Mouse (Mus musculus): Measurements from ENCODE around the gene Olfr1308.

Gene Olfr1308

DNA sequence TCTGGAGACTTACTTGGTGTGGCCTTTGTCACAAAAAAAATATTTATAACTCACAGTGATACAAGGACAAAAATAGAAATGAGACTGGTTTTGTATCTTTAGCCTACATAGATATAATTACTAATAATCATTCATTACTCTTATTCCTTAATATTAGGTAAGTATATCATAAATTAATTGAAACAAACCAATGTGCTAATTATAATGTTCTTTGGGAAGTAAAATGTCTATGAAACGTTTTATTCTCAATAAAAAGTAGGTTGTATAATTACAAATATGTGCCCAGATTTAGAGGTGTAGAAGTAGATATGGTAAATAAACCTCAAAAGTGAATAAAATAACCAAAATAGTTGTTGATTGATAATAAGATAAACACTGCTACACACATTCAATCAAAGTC is at the start of gene Olfr1308:
TSS of gene Olfr1308 (minus strand) at position 101 of the 400 bp plus-strand sequence.
- no peak for DNase-seq (ENCODE audit: low read depth in 1 of 2, low spot score in 2 of 2)

DNA sequence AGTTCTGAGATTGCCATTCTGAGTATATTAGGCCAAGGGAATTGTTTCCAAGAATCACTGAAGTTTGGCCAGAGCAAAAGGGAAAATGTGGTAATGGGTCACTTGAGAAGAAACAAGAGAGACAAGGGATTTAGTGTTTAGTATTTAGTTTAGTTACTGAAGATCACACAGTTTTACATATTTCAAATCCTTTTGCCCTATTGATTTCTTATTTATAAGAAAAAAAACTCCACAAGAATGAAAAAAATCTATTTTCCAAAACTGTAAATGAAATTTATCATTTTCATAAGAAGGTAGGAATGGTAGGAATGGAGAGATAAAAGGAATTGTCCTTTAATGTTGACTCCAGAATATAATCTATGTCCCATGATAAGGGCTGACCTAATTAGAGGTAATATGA is 47.9 kb upstream of the Olfr1308 start, which contains the start of gene Olfr1310:
TSS of gene Olfr1310 (minus strand) at position 101 of the 400 bp plus-strand sequence.
- no peak for DNase-seq (ENCODE audit: low read depth in 1 of 2, low spot score in 2 of 2)

DNA sequence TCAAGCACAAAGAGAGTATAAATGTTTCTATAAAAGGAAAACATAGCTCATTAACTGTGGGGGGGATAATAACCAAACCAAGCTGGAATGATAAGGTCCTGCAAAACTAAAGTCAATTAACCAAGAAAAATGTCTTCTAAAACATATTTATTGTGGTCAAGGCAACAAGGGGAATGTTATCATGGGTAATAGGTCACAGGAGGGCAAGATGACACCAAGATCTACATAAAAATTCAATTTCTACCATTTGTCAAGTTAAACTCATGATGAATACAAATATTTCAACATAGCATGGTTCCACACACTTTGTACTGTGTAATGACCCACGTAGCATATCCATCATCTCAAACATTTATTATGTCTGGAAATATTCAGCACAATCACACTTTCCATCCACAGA is 25.4 kb upstream of the Olfr1308 start, which contains the start of gene Olfr1309:
TSS of gene Olfr1309 (minus strand) at position 101 of the 400 bp plus-strand sequence.
- no peak for DNase-seq (ENCODE audit: low read depth in 1 of 2, low spot score in 2 of 2)

DNA sequence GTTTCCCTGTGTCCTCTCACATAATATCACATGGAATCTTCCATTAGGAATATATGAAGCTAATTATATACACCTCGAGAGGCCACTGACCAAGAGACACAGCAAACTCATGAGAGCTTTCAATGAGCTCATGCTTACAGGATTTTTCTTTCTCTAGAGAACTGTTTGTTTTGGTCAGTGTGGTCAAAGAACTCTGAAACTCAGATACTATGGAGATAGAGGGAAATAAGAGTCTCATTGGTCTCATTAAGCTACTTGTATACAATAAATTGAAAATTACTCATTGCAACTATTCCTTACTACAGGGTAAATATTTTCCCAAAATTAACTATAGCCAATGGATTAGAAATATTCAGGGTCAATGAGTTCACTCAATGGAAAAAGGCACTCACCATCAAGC is 15.4 kb downstream of the Olfr1308 start, which contains the start of gene Olfr1307:
TSS of gene Olfr1307 (minus strand) at position 101 of the 400 bp plus-strand sequence.
- DNase-seq (ENCODE audit: low read depth in 1 of 2, low spot score in 2 of 2), result no peak

DNA sequence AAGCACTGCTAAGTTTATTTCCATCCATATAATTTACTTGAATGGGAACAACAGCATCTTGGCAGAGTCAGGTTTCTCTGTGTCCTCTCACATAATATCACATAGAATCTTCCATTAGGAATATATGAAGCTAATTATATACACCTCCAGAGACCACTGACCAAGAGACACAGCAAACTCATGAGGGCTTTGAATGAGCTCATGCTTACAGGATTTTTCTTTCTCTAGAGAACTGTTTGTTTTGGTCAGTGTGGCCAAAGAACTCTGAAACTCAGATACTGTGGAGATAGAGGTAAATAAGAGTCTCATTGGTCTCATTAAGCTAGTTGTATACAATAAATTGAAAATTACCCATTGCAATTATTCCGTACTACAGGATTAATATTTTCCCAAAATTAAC is 48.6 kb downstream of the Olfr1308 start, which contains the start of gene Olfr1306:
TSS of gene Olfr1306 (minus strand) at position 101 of the 400 bp plus-strand sequence.
- DNase-seq (ENCODE audit: low read depth in 1 of 2, low spot score in 2 of 2), result no peak

All from monocyte, adult 2 months (primary cell).